Mouse (Mus musculus) lung, adult 2 months (tissue): ENCODE results near the gene Il1rapl1.

Experiments
- CTCF ChIP-seq: fragments of 200-500 bp; IDR thresholded peaks from 2 replicates; pipeline ENCODE4 v1.5.1; 2011; ENCODE audit warnings: mild to moderate bottlenecking, low read length, control low read depth; ENCODE audit not compliant: insufficient read depth
- POLR2A ChIP-seq: fragments of 200-500 bp; IDR thresholded peaks from 2 replicates; pipeline ENCODE4 v1.6.1; 2011; ENCODE audit warnings: low read depth, mild to moderate bottlenecking, control low read depth, low read length, borderline replicate concordance; ENCODE audit errors: extremely low read depth

DNA sequence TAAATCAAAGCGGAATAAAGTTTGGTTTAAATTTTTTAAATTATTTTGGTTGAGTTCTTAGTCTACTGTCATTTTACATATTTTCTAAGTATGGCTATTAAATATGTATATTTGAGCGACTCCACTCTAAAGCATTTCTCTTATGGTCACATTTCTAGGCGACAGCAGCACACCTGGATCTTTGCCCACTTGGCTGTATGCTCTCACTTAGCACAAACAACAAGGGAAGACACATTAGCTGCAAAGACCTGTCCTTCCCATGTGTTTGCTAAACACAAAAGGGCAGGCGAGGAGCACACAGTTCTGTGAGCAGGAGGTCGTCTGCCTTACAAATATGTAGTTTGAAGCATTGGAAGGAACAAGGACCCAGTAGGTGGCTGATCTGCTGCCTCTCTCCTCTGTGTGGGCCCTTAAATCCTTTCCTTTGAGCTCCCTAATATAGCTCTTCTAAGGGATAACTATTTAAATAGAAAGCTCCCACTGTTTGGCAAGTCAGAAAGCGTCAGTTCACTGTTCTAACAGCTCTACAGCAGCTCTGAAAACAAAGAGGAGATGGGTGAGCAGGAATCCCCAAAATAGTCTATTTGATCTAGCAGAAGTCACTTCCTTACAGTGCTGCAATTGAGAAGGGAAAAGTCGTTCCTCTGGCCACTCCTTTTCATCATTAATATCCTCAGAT, 42.6 kb downstream of the Il1rapl1 start:
- TF ChIP-seq CTCF (no peak), POLR2A (no peak)
